Mouse (Mus musculus) embryonic facial prominence, embryonic 14.5 days (tissue): ENCODE measurements around the gene Fdxr. TPM values are rescaled to one million over a fixed set of nuclear protein-coding genes. Genes with fewer than 3 reads are reported as not detected.

Source experiments
- ATAC-seq: fragments of 200-750 bp; cut with Nextera tagmentation; 2 replicates; pipeline ENCODE4 v1.8.0; 2017; ENCODE audit warnings: low read depth, moderate number of reproducible peaks, moderate TSS enrichment
- DNase-seq: peaks from one replicate; pipeline ENCODE4 v3.0.0-alpha.2; 2015; ENCODE audit warnings: low spot score
- H3K27ac ChIP-seq: fragments of 300-500 bp; sonication (generic); replicated peaks from 2 replicates; pipeline ENCODE4 v1.5.1; 2014; ENCODE audit warnings: low read depth, mild to moderate bottlenecking, low read length, moderate library complexity
- H3K27me3 ChIP-seq: fragments of 300-500 bp; sonication (generic); replicated peaks from 2 replicates; pipeline ENCODE4 v1.6.1; 2014; ENCODE audit warnings: low read length; ENCODE audit not compliant: control insufficient read depth, insufficient read depth
- H3K36me3 ChIP-seq: fragments of 300-500 bp; sonication (generic); 2 replicates; pipeline ENCODE4 v1.6.1; 2014; ENCODE audit warnings: low read length, mixed read lengths; ENCODE audit not compliant: control insufficient read depth, insufficient read depth
- H3K4me1 ChIP-seq: fragments of 300-500 bp; sonication (generic); 2 replicates; pipeline ENCODE4 v1.6.1; 2014; ENCODE audit warnings: antibody characterized with exemption, low read length; ENCODE audit not compliant: control insufficient read depth, insufficient read depth
- H3K4me2 ChIP-seq: fragments of 300-500 bp; sonication (generic); 2 replicates; pipeline ENCODE4 v1.6.1; 2014; ENCODE audit warnings: low read depth, mild to moderate bottlenecking, low read length, moderate library complexity, mixed read lengths
- H3K4me3 ChIP-seq: fragments of 300-500 bp; sonication (generic); 2 replicates; pipeline ENCODE4 v1.5.1; 2014; ENCODE audit warnings: low read depth, mild to moderate bottlenecking, low read length
- H3K9ac ChIP-seq: fragments of 300-500 bp; sonication (generic); 2 replicates; pipeline ENCODE4 v1.6.1; 2014; ENCODE audit warnings: low read depth, mild to moderate bottlenecking, low read length, moderate library complexity, mixed read lengths
- H3K9me3 ChIP-seq: fragments of 300-500 bp; sonication (generic); 2 replicates; pipeline ENCODE4 v1.6.1; 2016; ENCODE audit warnings: low read length; ENCODE audit not compliant: control insufficient read depth
- WGBS: fragments of 180-500 bp; shearing (Covaris S2); extraction: QIAGEN DNeasy Blood & Tissue Kit; methylation state at CpG from one replicate; pipeline ENCODE4 v1.1.7; 2014; 5-methylcytosine and 5-hydroxymethylcytosine counted together
- polyA plus RNA-seq: library from polyadenylated mRNA; unstranded; fragments of >200 nt; fragmentation: Nextera tagmentation; extraction: Ambion mirVana; gene quantifications from 2 replicates; pipeline ENCODE4 v1.2.1, GENCODE M21; 2014

Fdxr gene
- polyA plus RNA-seq, 1 experiment from 2014 or later, result 10.4 TPM

- Histone ChIP-seq H3K9ac (no peak overlapping the region), H3K9me3 (no peaks in the 10 kb centered on the region), H3K36me3 (no peaks in the 10 kb centered on the region), H3K27me3 (no peaks in the 10 kb centered on the region), H3K4me3 (no peak overlapping the region), H3K27ac (no peak overlapping the region), H3K4me1 (peaks cover under 1% of the 10 kb centered on the region), H3K4me2 (no peak overlapping the region)
- DNase-seq, result no peak
- ATAC-seq, result no peak
- WGBS, result 67% methylated on average over 19 of the region's 19 CpGs
Observed at GRCm38 (mm10) chr11:115286201-115286993, 9.5 kb upstream of the Fdxr start.

DNA sequence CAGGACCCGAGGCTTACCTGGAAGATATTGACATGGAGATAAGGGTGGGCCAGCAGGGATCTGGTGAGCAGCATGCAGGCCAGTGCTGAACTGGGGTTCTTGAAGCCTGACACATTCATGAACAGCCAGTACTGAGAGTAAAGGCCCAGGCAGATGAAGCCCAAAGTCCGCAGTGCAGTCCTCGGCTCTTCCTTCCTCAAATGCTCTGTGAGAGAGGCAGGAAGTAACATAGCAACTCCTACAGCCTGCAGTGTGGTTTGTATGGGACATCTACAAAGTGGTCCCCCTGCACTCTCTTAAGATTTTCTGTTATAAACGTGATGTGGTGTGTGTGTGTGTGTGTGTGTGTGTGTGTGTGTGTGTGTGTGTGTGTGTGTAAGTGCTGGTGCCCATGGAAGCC lies 8.4 kb upstream of the Fdxr start:
- Histone ChIP-seq H3K9ac (no peak overlapping the region), H3K9me3 (no peaks in the 10 kb centered on the region), H3K36me3 (no peaks in the 10 kb centered on the region), H3K4me3 (no peak overlapping the region), H3K4me2 (no peak overlapping the region), H3K27ac (no peak overlapping the region), H3K4me1 (no peaks in the 10 kb centered on the region), H3K27me3 (no peaks in the 10 kb centered on the region)
- DNase-seq, result no peak
- WGBS, result 56% methylated on average over 2 of the region's 4 CpGs
- ATAC-seq, result no peak

- Histone ChIP-seq H3K4me2 (no peak overlapping the region), H3K4me3 (no peak overlapping the region), H3K4me1 (no peaks in the 10 kb centered on the region), H3K27ac (no peak overlapping the region), H3K9me3 (no peaks in the 10 kb centered on the region), H3K9ac (no peak overlapping the region), H3K36me3 (no peaks in the 10 kb centered on the region), H3K27me3 (no peaks in the 10 kb centered on the region)
- WGBS, result 81% methylated on average over 12 of the region's 12 CpGs
- no peak for DNase-seq
- ATAC-seq, result no peak
Observed at GRCm38 (mm10) chr11:115283891-115284620, 7.2 kb upstream of the Fdxr start.

- Histone ChIP-seq H3K9me3 (no peaks in the 10 kb centered on the region), H3K4me3 (no peak overlapping the region), H3K27me3 (no peaks in the 10 kb centered on the region), H3K9ac (no peak overlapping the region), H3K4me1 (no peaks in the 10 kb centered on the region), H3K27ac (no peak overlapping the region), H3K36me3 (no peaks in the 10 kb centered on the region), H3K4me2 (no peak overlapping the region)
- DNase-seq, result no peak
- ATAC-seq, result no peak
- WGBS, result 62% methylated on average over 9 of the region's 9 CpGs
Observed at GRCm38 (mm10) chr11:115283486-115283765, 6.6 kb upstream of the Fdxr start.

GRCm38 (mm10) chr11:115282723-115283485 lies 6.1 kb upstream of the Fdxr start:
- Histone ChIP-seq H3K27me3 (no peaks in the 10 kb centered on the region), H3K36me3 (no peaks in the 10 kb centered on the region), H3K9ac (no peak overlapping the region), H3K9me3 (no peaks in the 10 kb centered on the region), H3K4me1 (peaks cover 4% of the 10 kb centered on the region), H3K4me3 (no peak overlapping the region), H3K4me2 (no peak overlapping the region), H3K27ac (no peak overlapping the region)
- WGBS, result 82% methylated on average over 8 of the region's 8 CpGs
- ATAC-seq (no peak; the same call in 1 of the 2 replicates), DNase-seq (no peak)

DNA sequence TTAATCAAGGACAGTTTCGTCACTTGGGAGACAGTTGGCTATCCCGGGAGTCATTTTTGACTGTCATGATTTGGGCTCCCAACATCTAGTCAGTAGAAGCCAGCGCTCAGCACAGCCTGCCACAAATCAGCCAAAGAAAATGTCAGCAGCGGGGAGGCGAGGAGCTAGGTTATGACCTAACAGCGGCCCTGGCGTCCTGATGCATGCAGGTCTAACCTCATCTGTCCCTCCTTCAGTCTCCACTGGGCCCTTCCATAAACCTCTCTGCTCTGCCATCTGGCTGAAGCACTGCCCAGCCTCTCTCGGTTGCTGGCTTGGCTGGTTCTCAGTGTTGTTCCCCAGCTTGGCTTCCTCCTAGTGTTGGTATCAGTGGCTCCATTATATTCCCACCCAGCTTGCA lies 5.4 kb upstream of the Fdxr start:
- no peak overlapping the region for H3K9ac ChIP-seq
- H3K36me3 ChIP-seq, result no peaks in the 10 kb centered on the region
- DNase-seq (no peak), ATAC-seq (no peak)
- no peak overlapping the region for H3K4me2 ChIP-seq
- no peak overlapping the region for H3K27ac ChIP-seq
- peaks cover 8% of the 10 kb centered on the region for H3K4me1 ChIP-seq
- H3K9me3 ChIP-seq, result no peaks in the 10 kb centered on the region
- H3K4me3 ChIP-seq, result no peak overlapping the region
- no peaks in the 10 kb centered on the region for H3K27me3 ChIP-seq
- 71% methylated on average over 8 of the region's 8 CpGs for WGBS

- H3K4me2 ChIP-seq, result no peak overlapping the region
- ATAC-seq, result no peak
- H3K9ac ChIP-seq, result no peak overlapping the region
- 60% methylated on average over 1 of the region's 1 CpGs for WGBS
- H3K36me3 ChIP-seq, result no peaks in the 10 kb centered on the region
- H3K9me3 ChIP-seq, result no peaks in the 10 kb centered on the region
- no peak for DNase-seq
- H3K4me3 ChIP-seq, result no peak overlapping the region
- H3K27me3 ChIP-seq, result no peaks in the 10 kb centered on the region
- no peak overlapping the region for H3K27ac ChIP-seq
- peaks cover 15% of the 10 kb centered on the region for H3K4me1 ChIP-seq
Observed at GRCm38 (mm10) chr11:115279726-115280125, 2.9 kb upstream of the Fdxr start.

GRCm38 (mm10) chr11:115278176-115278575 lies 1.3 kb upstream of the Fdxr start:
- 75% methylated on average over 6 of the region's 6 CpGs for whole genome bisulfite sequencing
- DNase-seq, result no peak
- no peaks in the 10 kb centered on the region for H3K27me3 ChIP-seq
- no peaks in the 10 kb centered on the region for H3K36me3 ChIP-seq
- H3K9me3 ChIP-seq, result no peaks in the 10 kb centered on the region
- H3K4me2 ChIP-seq, result peak overlapping the region; percentile 71
- 0 out of 2 replicates have a peak overlapping the region, but pooled peaks have one; percentile 60 for H3K4me3 ChIP-seq
- H3K27ac ChIP-seq, result no peak overlapping the region
- peaks cover 15% of the 10 kb centered on the region for H3K4me1 ChIP-seq
- 0 out of 2 replicates have a peak overlapping the region, but pooled peaks have one; percentile 72 for H3K9ac ChIP-seq
- no peak for ATAC-seq
